Mouse (Mus musculus): ENCODE measurements at regions not wholly inside any gene's neighbourhood (a gene's known extent, or its start where the extent isn't known, plus 50 kb on each side); places are given as distances from the start of the nearest gene placed in this dataset.

- Histone ChIP-seq H3K4me3 (no peak overlapping the region), H3K27ac (no peak overlapping the region)
- no peak for TF ChIP-seq CTCF (IDR thresholded peaks at IDR 0.05)
- DNase-seq (ENCODE audit: extremely low spot score in 1 of 2, low spot score in 2 of 2) = no peak
- intact Hi-C loops (cut with DNase I) = no loop called here
Observed at GRCm38 (mm10) chr1:90290428-90291197, 86.8 kb downstream of the Ackr3 start.

GRCm38 (mm10) chr1:90291256-90291655 is 87.5 kb downstream of the Ackr3 start:
- H3K4me3 ChIP-seq = no peak overlapping the region
- no peak; the same call in 1 of the 2 replicates for TF ChIP-seq CTCF (IDR thresholded peaks at IDR 0.05)
- intact Hi-C loops (cut with DNase I) = no loop called here
- DNase-seq (ENCODE audit: extremely low spot score in 1 of 2, low spot score in 2 of 2) = no peak
- no peak overlapping the region for H3K27ac ChIP-seq

GRCm38 (mm10) chr1:90297751-90298150 is 94.0 kb downstream of the Ackr3 start:
- TF ChIP-seq CTCF (IDR thresholded peaks at IDR 0.05) = no peak
- DNase-seq (ENCODE audit: extremely low spot score in 1 of 2, low spot score in 2 of 2) = no peak
- Histone ChIP-seq H3K4me3 (no peak overlapping the region), H3K27ac (no peak overlapping the region)
- intact Hi-C loops (cut with DNase I) = no loop called here

GRCm38 (mm10) chr1:90300229-90300628 is 96.4 kb downstream of the Ackr3 start:
- Histone ChIP-seq H3K27ac (no peak overlapping the region), H3K4me3 (no peak overlapping the region)
- intact Hi-C loops (cut with DNase I) = no loop called here
- TF ChIP-seq CTCF (IDR thresholded peaks at IDR 0.05) = no peak
- DNase-seq (ENCODE audit: extremely low spot score in 1 of 2, low spot score in 2 of 2) = no peak

- intact Hi-C loops (cut with DNase I) = no loop called here
- TF ChIP-seq CTCF (IDR thresholded peaks at IDR 0.05) = no peak
- H3K4me3 ChIP-seq = no peak overlapping the region
- DNase-seq (ENCODE audit: extremely low spot score in 1 of 2, low spot score in 2 of 2) = no peak
- no peak overlapping the region for H3K27ac ChIP-seq
Observed at GRCm38 (mm10) chr1:90304331-90304730, 100.6 kb downstream of the Ackr3 start.

GRCm38 (mm10) chr1:90311016-90311415 is 107.2 kb downstream of the Ackr3 start:
- H3K4me3 ChIP-seq = no peak overlapping the region
- TF ChIP-seq CTCF (IDR thresholded peaks at IDR 0.05) = no peak
- no peak overlapping the region for H3K27ac ChIP-seq
- DNase-seq (ENCODE audit: extremely low spot score in 1 of 2, low spot score in 2 of 2) = no peak
- intact Hi-C loops (cut with DNase I) = no loop called here

GRCm38 (mm10) chr1:90311649-90312442 is 108.1 kb downstream of the Ackr3 start:
- no peak for TF ChIP-seq CTCF (IDR thresholded peaks at IDR 0.05)
- H3K27ac ChIP-seq = no peak overlapping the region
- intact Hi-C loops (cut with DNase I) = no loop called here
- no peak overlapping the region for H3K4me3 ChIP-seq
- DNase-seq (ENCODE audit: extremely low spot score in 1 of 2, low spot score in 2 of 2) = no peak

GRCm38 (mm10) chr1:90313750-90314359 is 110.1 kb downstream of the Ackr3 start:
- intact Hi-C loops (cut with DNase I) = no loop called here
- no peak for TF ChIP-seq CTCF (IDR thresholded peaks at IDR 0.05)
- DNase-seq (ENCODE audit: extremely low spot score in 1 of 2, low spot score in 2 of 2) = no peak
- H3K27ac ChIP-seq = no peak overlapping the region
- no peak overlapping the region for H3K4me3 ChIP-seq

GRCm38 (mm10) chr1:90317902-90318301 is 114.1 kb downstream of the Ackr3 start:
- H3K27ac ChIP-seq = no peak overlapping the region
- DNase-seq (ENCODE audit: extremely low spot score in 1 of 2, low spot score in 2 of 2) = no peak
- no peak overlapping the region for H3K4me3 ChIP-seq
- intact Hi-C loops (cut with DNase I) = no loop called here
- TF ChIP-seq CTCF (IDR thresholded peaks at IDR 0.05) = no peak

GRCm38 (mm10) chr1:90318502-90318901 is 114.7 kb downstream of the Ackr3 start:
- no peak for TF ChIP-seq CTCF (IDR thresholded peaks at IDR 0.05)
- no peak overlapping the region for H3K4me3 ChIP-seq
- intact Hi-C loops (cut with DNase I) = no loop called here
- DNase-seq (ENCODE audit: extremely low spot score in 1 of 2, low spot score in 2 of 2) = no peak
- H3K27ac ChIP-seq = no peak overlapping the region

GRCm38 (mm10) chr1:90320518-90320917 is 116.7 kb downstream of the Ackr3 start:
- Histone ChIP-seq H3K4me3 (no peak overlapping the region), H3K27ac (no peak overlapping the region)
- intact Hi-C loops (cut with DNase I) = no loop called here
- no peak for TF ChIP-seq CTCF (IDR thresholded peaks at IDR 0.05)
- no peak for DNase-seq (ENCODE audit: extremely low spot score in 1 of 2, low spot score in 2 of 2)

- Histone ChIP-seq H3K4me3 (no peak overlapping the region), H3K27ac (no peak overlapping the region)
- intact Hi-C loops (cut with DNase I) = no loop called here
- DNase-seq (ENCODE audit: extremely low spot score in 1 of 2, low spot score in 2 of 2) = no peak
- TF ChIP-seq CTCF (IDR thresholded peaks at IDR 0.05) = no peak
Observed at GRCm38 (mm10) chr1:90321501-90321900, 117.7 kb downstream of the Ackr3 start.
